Mouse (Mus musculus) limb, embryonic 12.5 days (tissue): ENCODE measurements around the gene Lats2. TPM values are rescaled to one million over a fixed set of nuclear protein-coding genes. Genes with fewer than 3 reads are reported as not detected.
"Not testable (repeated sequence)": the region's sequence is repeated elsewhere in the genome, so short reads cannot be mapped to it uniquely, and the experiment has no call there.

Experiments used
- ATAC-seq: fragments of 200-750 bp; cut with Nextera tagmentation; 2 replicates; pipeline ENCODE4 v1.8.0; 2017; ENCODE audit warnings: low read depth, moderate TSS enrichment; ENCODE audit not compliant: insufficient number of reproducible peaks, insufficient read depth, low FRiP score, low TSS enrichment
- H3K27ac ChIP-seq: fragments of 300-500 bp; sonication (generic); 2 replicates; pipeline ENCODE4 v1.5.1; 2016; ENCODE audit warnings: mild to moderate bottlenecking, moderate library complexity
- H3K27me3 ChIP-seq: fragments of 300-500 bp; sonication (generic); 2 replicates; pipeline ENCODE4 v1.6.1; 2016; ENCODE audit warnings: mild to moderate bottlenecking, moderate library complexity
- H3K36me3 ChIP-seq: fragments of 300-500 bp; sonication (generic); 2 replicates; pipeline ENCODE4 v1.6.1; 2016; ENCODE audit warnings: mild to moderate bottlenecking, moderate library complexity
- H3K4me1 ChIP-seq: fragments of 300-500 bp; sonication (generic); replicated peaks from 2 replicates; pipeline ENCODE4 v1.6.1; 2016
- H3K4me2 ChIP-seq: fragments of 300-500 bp; sonication (generic); 2 replicates; pipeline ENCODE4 v1.6.1; 2016; ENCODE audit warnings: mild to moderate bottlenecking, moderate library complexity
- H3K4me3 ChIP-seq: fragments of 300-500 bp; sonication (generic); replicated peaks from 2 replicates; pipeline ENCODE4 v1.5.1; 2016; ENCODE audit warnings: mild to moderate bottlenecking
- H3K9ac ChIP-seq: fragments of 300-500 bp; sonication (generic); replicated peaks from 2 replicates; pipeline ENCODE4 v1.6.1; 2016; ENCODE audit warnings: mild to moderate bottlenecking, moderate library complexity
- H3K9me3 ChIP-seq: fragments of 300-500 bp; sonication (generic); 2 replicates; pipeline ENCODE4 v1.6.1; 2016; ENCODE audit warnings: mild to moderate bottlenecking, moderate library complexity
- WGBS: fragments of 180-500 bp; shearing (Covaris S2); methylation state at CpG from one replicate; pipeline ENCODE4 v1.1.7; 2016; 5-methylcytosine and 5-hydroxymethylcytosine counted together
- polyA plus RNA-seq: library from polyadenylated mRNA; unstranded; fragments of >200 nt; fragmentation: Nextera tagmentation; extraction: Ambion mirVana; gene quantifications from 2 replicates; pipeline ENCODE4 v1.2.1, GENCODE M21; 2016

The Lats2 gene
- polyA plus RNA-seq, 1 experiment from 2014 or later, result 29.6 TPM

- Histone ChIP-seq H3K27me3 (no peaks in the 10 kb centered on the region), H3K4me2 (no peak overlapping the region), H3K4me3 (no peak overlapping the region), H3K4me1 (no peaks in the 10 kb centered on the region), H3K36me3 (peaks cover 87% of the 10 kb centered on the region), H3K9me3 (no peaks in the 10 kb centered on the region), H3K9ac (no peak overlapping the region), H3K27ac (no peak overlapping the region)
- no peak for ATAC-seq
- 92% methylated on average over 8 of the region's 8 CpGs for WGBS
These were observed 62.6 kb downstream of the Lats2 start for GRCm38 (mm10) chr14:57695550-57695949.

GRCm38 (mm10) chr14:57694246-57694645, 63.9 kb downstream of the Lats2 start:
- Histone ChIP-seq H3K27me3 (no peaks in the 10 kb centered on the region), H3K27ac (no peak overlapping the region), H3K9ac (no peak overlapping the region), H3K36me3 (peaks cover 86% of the 10 kb centered on the region), H3K4me1 (no peaks in the 10 kb centered on the region), H3K4me2 (no peak overlapping the region), H3K9me3 (no peaks in the 10 kb centered on the region), H3K4me3 (no peak overlapping the region)
- no peak for ATAC-seq
- WGBS, result 83% methylated on average over 16 of the region's 16 CpGs

GRCm38 (mm10) chr14:57692517-57693130, 65.6 kb downstream of the Lats2 start:
- Histone ChIP-seq H3K4me1 (no peaks in the 10 kb centered on the region), H3K36me3 (peaks cover 89% of the 10 kb centered on the region), H3K27me3 (no peaks in the 10 kb centered on the region), H3K4me2 (no peak overlapping the region), H3K27ac (no peak overlapping the region), H3K9ac (no peak overlapping the region), H3K4me3 (no peak overlapping the region), H3K9me3 (no peaks in the 10 kb centered on the region)
- 90% methylated on average over 17 of the region's 17 CpGs for WGBS
- no peak for ATAC-seq

- H3K27ac ChIP-seq, result no peak overlapping the region
- 96% methylated on average over 24 of the region's 24 CpGs for WGBS
- H3K4me3 ChIP-seq, result no peak overlapping the region
- H3K36me3 ChIP-seq, result peaks cover 77% of the 10 kb centered on the region
- ATAC-seq, result no peak
- H3K9ac ChIP-seq, result no peak overlapping the region
- no peak overlapping the region for H3K4me2 ChIP-seq
- H3K9me3 ChIP-seq, result no peaks in the 10 kb centered on the region
- H3K27me3 ChIP-seq, result no peaks in the 10 kb centered on the region
- no peaks in the 10 kb centered on the region for H3K4me1 ChIP-seq
These were observed 66.9 kb downstream of the Lats2 start for GRCm38 (mm10) chr14:57691316-57691715.

- no peaks in the 10 kb centered on the region for H3K9me3 ChIP-seq
These were observed 67.5 kb downstream of the Lats2 start for GRCm38 (mm10) chr14:57690681-57691080.

GRCm38 (mm10) chr14:57688066-57688465, 70.1 kb downstream of the Lats2 start:
- H3K4me3 ChIP-seq, H3K9me3 ChIP-seq, H3K27me3 ChIP-seq, H3K4me2 ChIP-seq, H3K27ac ChIP-seq, H3K9ac ChIP-seq, H3K4me1 ChIP-seq, ATAC-seq: not testable (repeated sequence)
- 91% methylated on average over 7 of the region's 7 CpGs for WGBS
- H3K36me3 ChIP-seq, result peaks cover 48% of the 10 kb centered on the region

More at GRCm38 (mm10) chr14:57690681-57691080, 67.5 kb downstream of the Lats2 start:
- no peak overlapping the region for H3K27ac ChIP-seq
- peaks cover 71% of the 10 kb centered on the region for H3K36me3 ChIP-seq
- H3K4me1 ChIP-seq, result no peaks in the 10 kb centered on the region
- no peak overlapping the region for H3K4me2 ChIP-seq
- WGBS, result 94% methylated on average over 8 of the region's 8 CpGs
- H3K27me3 ChIP-seq, result no peaks in the 10 kb centered on the region
- ATAC-seq, result no peak
- no peak overlapping the region for H3K4me3 ChIP-seq
- H3K9ac ChIP-seq, result no peak overlapping the region

- WGBS, result 81% methylated on average over 5 of the region's 5 CpGs
- Histone ChIP-seq H3K27me3 (no peaks in the 10 kb centered on the region), H3K27ac (no peak overlapping the region), H3K4me1 (no peaks in the 10 kb centered on the region), H3K36me3 (peaks cover 43% of the 10 kb centered on the region), H3K4me2 (no peak overlapping the region), H3K9ac (no peak overlapping the region), H3K9me3 (no peaks in the 10 kb centered on the region), H3K4me3 (no peak overlapping the region)
- no peak for ATAC-seq
These were observed 70.7 kb downstream of the Lats2 start for GRCm38 (mm10) chr14:57687441-57687840.

GRCm38 (mm10) chr14:57686647-57687046, 71.5 kb downstream of the Lats2 start:
- H3K9ac ChIP-seq, result no peak overlapping the region
- ATAC-seq, result no peak
- H3K27ac ChIP-seq, result no peak overlapping the region
- H3K36me3 ChIP-seq, result peaks cover 35% of the 10 kb centered on the region
- no peaks in the 10 kb centered on the region for H3K27me3 ChIP-seq
- 85% methylated on average over 6 of the region's 6 CpGs for WGBS
- no peak overlapping the region for H3K4me2 ChIP-seq
- H3K9me3 ChIP-seq, result no peaks in the 10 kb centered on the region
- H3K4me1 ChIP-seq, result no peaks in the 10 kb centered on the region
- H3K4me3 ChIP-seq, result no peak overlapping the region

GRCm38 (mm10) chr14:57684579-57684978, 73.6 kb downstream of the Lats2 start:
- Histone ChIP-seq H3K27me3 (no peaks in the 10 kb centered on the region), H3K4me1 (no peaks in the 10 kb centered on the region), H3K4me2 (no peak overlapping the region), H3K4me3 (no peak overlapping the region), H3K27ac (no peak overlapping the region), H3K36me3 (peaks cover 15% of the 10 kb centered on the region), H3K9me3 (no peaks in the 10 kb centered on the region), H3K9ac (no peak overlapping the region)
- no peak for ATAC-seq
- 18% methylated on average over 1 of the region's 1 CpGs for WGBS

GRCm38 (mm10) chr14:57682751-57683150, 75.4 kb downstream of the Lats2 start:
- no peaks in the 10 kb centered on the region for H3K4me1 ChIP-seq
- no peaks in the 10 kb centered on the region for H3K27me3 ChIP-seq
- H3K4me2 ChIP-seq, result no peak overlapping the region
- 85% methylated on average over 4 of the region's 4 CpGs for WGBS
- no peak for ATAC-seq
- no peak overlapping the region for H3K9ac ChIP-seq
- H3K27ac ChIP-seq, result no peak overlapping the region
- no peaks in the 10 kb centered on the region for H3K36me3 ChIP-seq
- H3K9me3 ChIP-seq, result no peaks in the 10 kb centered on the region
- no peak overlapping the region for H3K4me3 ChIP-seq

GRCm38 (mm10) chr14:57679958-57680535, 78.1 kb downstream of the Lats2 start:
- no peaks in the 10 kb centered on the region for H3K9me3 ChIP-seq
- H3K27ac ChIP-seq, result no peak overlapping the region
- 40% methylated on average over 5 of the region's 5 CpGs for WGBS
- no peak overlapping the region for H3K9ac ChIP-seq
- H3K27me3 ChIP-seq, result no peaks in the 10 kb centered on the region
- peak; percentile 52; the same call in 1 of the 2 replicates for ATAC-seq
- no peaks in the 10 kb centered on the region for H3K36me3 ChIP-seq
- H3K4me2 ChIP-seq, result no peak overlapping the region
- no peaks in the 10 kb centered on the region for H3K4me1 ChIP-seq
- H3K4me3 ChIP-seq, result no peak overlapping the region

- Histone ChIP-seq H3K36me3 (no peaks in the 10 kb centered on the region), H3K4me1 (no peaks in the 10 kb centered on the region), H3K4me2 (no peak overlapping the region), H3K27ac (no peak overlapping the region), H3K9me3 (no peaks in the 10 kb centered on the region), H3K9ac (no peak overlapping the region), H3K4me3 (no peak overlapping the region), H3K27me3 (no peaks in the 10 kb centered on the region)
- ATAC-seq, result 0 out of 2 replicates have a peak, but pooled peaks have one; percentile 37
- WGBS, result 12% methylated on average over 1 of the region's 1 CpGs
These were observed 78.7 kb downstream of the Lats2 start for GRCm38 (mm10) chr14:57679523-57679922.
